Mouse (Mus musculus): ENCODE measurements around the gene Dynlt1f.
"Not testable (repeated sequence)": the region's sequence is repeated elsewhere in the genome, so short reads cannot be mapped to it uniquely, and the experiment has no call there.

- TF ChIP-seq CTCF (IDR thresholded peaks at IDR 0.05; ENCODE audit: low read depth, low read length); GATA1 (IDR thresholded peaks at IDR 0.05; ENCODE audit: borderline replicate concordance, low read length): not testable (repeated sequence)
Observed at GRCm38 (mm10) chr17:6700077-6700476, 44.4 kb upstream of the Dynlt1f start.

Measured in G1E (cell line).